Mouse (Mus musculus) midbrain, postnatal 0 days (tissue): ENCODE measurements around the gene Maml2. TPM values are rescaled to one million over a fixed set of nuclear protein-coding genes. Genes with fewer than 3 reads are reported as not detected.

Source experiments
- ATAC-seq: fragments of 200-750 bp; cut with Nextera tagmentation; 2 replicates; pipeline ENCODE4 v1.8.0; 2017; ENCODE audit warnings: moderate number of reproducible peaks, mild to moderate bottlenecking, moderate TSS enrichment, moderate library complexity; ENCODE audit not compliant: low FRiP score
- DNase-seq: peaks from one replicate; pipeline ENCODE4 v3.0.0-alpha.2; 2015; ENCODE audit warnings: low spot score
- H3K27ac ChIP-seq: fragments of 300-500 bp; sonication (generic); 2 replicates; pipeline ENCODE4 v1.5.1; 2014; ENCODE audit warnings: low read depth, mild to moderate bottlenecking, low read length, mixed read lengths
- H3K27me3 ChIP-seq: fragments of 300-500 bp; sonication (generic); 2 replicates; pipeline ENCODE4 v1.6.1; 2014; ENCODE audit warnings: low read length, control low read depth, mixed read lengths; ENCODE audit not compliant: insufficient read depth
- H3K36me3 ChIP-seq: fragments of 300-500 bp; sonication (generic); 2 replicates; pipeline ENCODE4 v1.6.1; 2014; ENCODE audit warnings: low read length, control low read depth, mixed read lengths; ENCODE audit not compliant: insufficient read depth
- H3K4me1 ChIP-seq: fragments of 300-500 bp; sonication (generic); 2 replicates; pipeline ENCODE4 v1.6.1; 2014; ENCODE audit warnings: mild to moderate bottlenecking, control low read depth, antibody characterized with exemption, low read length, mixed read lengths; ENCODE audit not compliant: insufficient read depth
- H3K4me2 ChIP-seq: fragments of 300-500 bp; sonication (generic); 2 replicates; pipeline ENCODE4 v1.6.1; 2014; ENCODE audit warnings: low read depth, mild to moderate bottlenecking, low read length, mixed read lengths; ENCODE audit not compliant: poor library complexity, severe bottlenecking
- H3K4me3 ChIP-seq: fragments of 300-500 bp; sonication (generic); 2 replicates; pipeline ENCODE4 v1.5.1; 2014; ENCODE audit warnings: low read depth, mild to moderate bottlenecking, low read length, moderate library complexity
- H3K9ac ChIP-seq: fragments of 300-500 bp; sonication (generic); replicated peaks from 2 replicates; pipeline ENCODE4 v1.6.1; 2014; ENCODE audit warnings: mild to moderate bottlenecking, low read length, moderate library complexity, mixed read lengths; ENCODE audit not compliant: poor library complexity, severe bottlenecking
- H3K9me3 ChIP-seq: fragments of 300-500 bp; sonication (generic); 2 replicates; pipeline ENCODE4 v1.6.1; 2016; ENCODE audit warnings: low read length, control low read depth
- CTCF ChIP-seq: IDR thresholded peaks from 2 replicates; pipeline ENCODE4 v1.5.1; 2016; ENCODE audit warnings: antibody characterized with exemption, mild to moderate bottlenecking
- WGBS: fragments of 180-500 bp; shearing (Covaris S2); extraction: QIAGEN DNeasy Blood & Tissue Kit; methylation state at CpG from one replicate; pipeline ENCODE4 v1.1.7; 2014; 5-methylcytosine and 5-hydroxymethylcytosine counted together
- polyA plus RNA-seq: library from polyadenylated mRNA; unstranded; fragments of >200 nt; fragmentation: Nextera tagmentation; extraction: Ambion mirVana; gene quantifications from 2 replicates; pipeline ENCODE4 v1.2.1, GENCODE M21; 2015
- total RNA-seq: library from RNA; depleted of rRNA; stranded (reverse); fragments of >200 nt; gene quantifications from 2 replicates; pipeline ENCODE4 v1.2.3, GENCODE M21; 2014

Maml2 gene
- total and polyA plus RNA-seq, 2 experiments from 2014 or later: 9.1 to 9.2 TPM

DNA sequence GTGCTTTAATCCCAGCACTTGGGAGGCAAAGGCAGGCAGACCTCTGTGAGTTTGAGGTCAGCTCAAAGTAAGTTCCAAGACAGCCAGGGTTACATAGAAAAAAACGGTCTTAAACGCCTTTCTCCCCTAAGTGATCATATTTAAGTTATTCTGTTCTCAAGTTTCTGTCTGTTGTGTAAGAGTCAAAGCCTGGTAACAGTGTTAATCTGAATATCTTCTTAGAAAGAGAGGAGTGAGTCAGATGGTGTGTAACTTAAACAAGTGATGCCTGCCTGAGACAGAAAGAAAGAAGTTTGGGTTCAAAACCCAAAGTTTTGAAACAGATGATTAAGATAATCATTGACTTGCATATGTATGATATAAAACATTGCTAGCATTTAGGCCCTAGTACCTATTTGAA lies 218.2 kb downstream of the Maml2 start:
- H3K4me1 ChIP-seq: no peaks in the 10 kb centered on the region
- H3K4me3 ChIP-seq: no peak overlapping the region
- DNase-seq (no peak), ATAC-seq (no peak)
- no peaks in the 10 kb centered on the region for H3K9me3 ChIP-seq
- no peak overlapping the region for H3K9ac ChIP-seq
- H3K27me3 ChIP-seq: no peaks in the 10 kb centered on the region
- H3K36me3 ChIP-seq: no peaks in the 10 kb centered on the region
- H3K4me2 ChIP-seq: no peak overlapping the region
- no peak overlapping the region for H3K27ac ChIP-seq
- WGBS: 73% methylated on average over 2 of the region's 2 CpGs
- no peak for TF ChIP-seq CTCF

DNA sequence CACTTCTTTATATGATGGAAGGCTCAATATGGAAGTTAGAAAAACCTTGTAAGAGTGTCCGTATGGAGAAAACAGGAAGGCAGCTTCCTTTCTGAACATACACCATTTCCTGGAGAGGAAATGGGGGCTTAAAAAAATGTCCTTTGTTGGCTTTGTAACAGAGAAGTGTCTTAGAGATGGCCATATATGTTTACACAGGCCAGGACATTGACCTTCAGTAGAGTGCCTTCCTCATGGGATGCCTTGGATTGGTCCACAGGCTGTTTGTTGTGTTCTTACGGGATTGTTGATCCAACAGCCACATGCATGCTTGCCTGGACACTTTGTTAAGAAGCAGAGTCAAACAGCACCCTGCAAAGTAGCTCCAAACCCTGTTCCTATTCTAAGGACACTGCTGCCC lies 220.3 kb downstream of the Maml2 start:
- Histone ChIP-seq H3K4me1 (no peaks in the 10 kb centered on the region), H3K36me3 (no peaks in the 10 kb centered on the region), H3K4me2 (no peak overlapping the region), H3K4me3 (no peak overlapping the region), H3K27me3 (no peaks in the 10 kb centered on the region), H3K9ac (no peak overlapping the region), H3K9me3 (no peaks in the 10 kb centered on the region), H3K27ac (no peak overlapping the region)
- TF ChIP-seq CTCF: no peak
- DNase-seq (no peak), ATAC-seq (no peak)
- 75% methylated on average over 2 of the region's 2 CpGs for WGBS

DNA sequence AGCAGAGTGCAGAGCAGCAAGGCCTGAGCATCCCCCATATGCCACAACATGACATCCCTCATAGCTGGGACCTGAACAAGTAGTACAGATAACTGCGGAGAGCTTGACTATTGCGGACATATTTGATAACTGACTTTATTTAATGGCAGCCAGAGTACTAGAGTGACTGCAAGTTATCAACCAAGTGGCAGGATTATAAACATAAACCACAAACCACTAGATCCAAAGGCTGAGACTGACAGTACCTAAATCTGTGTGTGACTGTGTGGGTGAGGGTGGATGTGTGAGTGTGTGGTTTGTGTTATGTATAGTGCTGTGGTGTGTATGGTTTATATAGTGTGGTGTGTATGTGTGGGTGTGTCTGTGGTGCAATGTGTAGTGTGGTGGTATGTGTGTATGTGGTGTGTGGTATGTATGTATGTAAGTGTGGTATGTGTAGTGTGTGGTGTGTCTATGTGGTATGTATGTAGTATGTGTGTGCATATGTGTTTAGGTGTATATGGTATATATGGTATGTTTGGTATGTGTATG lies 220.7 kb downstream of the Maml2 start:
- no peak for TF ChIP-seq CTCF
- DNase-seq (no peak), ATAC-seq (0 out of 2 replicates have a peak, but pooled peaks have one; percentile 13)
- H3K9ac ChIP-seq: no peak overlapping the region
- H3K4me3 ChIP-seq: no peak overlapping the region
- no peaks in the 10 kb centered on the region for H3K36me3 ChIP-seq
- H3K4me2 ChIP-seq: no peak overlapping the region
- H3K4me1 ChIP-seq: no peaks in the 10 kb centered on the region
- no peaks in the 10 kb centered on the region for H3K27me3 ChIP-seq
- H3K27ac ChIP-seq: no peak overlapping the region
- no peaks in the 10 kb centered on the region for H3K9me3 ChIP-seq
- WGBS: 95% methylated on average over 2 of the region's 2 CpGs

DNA sequence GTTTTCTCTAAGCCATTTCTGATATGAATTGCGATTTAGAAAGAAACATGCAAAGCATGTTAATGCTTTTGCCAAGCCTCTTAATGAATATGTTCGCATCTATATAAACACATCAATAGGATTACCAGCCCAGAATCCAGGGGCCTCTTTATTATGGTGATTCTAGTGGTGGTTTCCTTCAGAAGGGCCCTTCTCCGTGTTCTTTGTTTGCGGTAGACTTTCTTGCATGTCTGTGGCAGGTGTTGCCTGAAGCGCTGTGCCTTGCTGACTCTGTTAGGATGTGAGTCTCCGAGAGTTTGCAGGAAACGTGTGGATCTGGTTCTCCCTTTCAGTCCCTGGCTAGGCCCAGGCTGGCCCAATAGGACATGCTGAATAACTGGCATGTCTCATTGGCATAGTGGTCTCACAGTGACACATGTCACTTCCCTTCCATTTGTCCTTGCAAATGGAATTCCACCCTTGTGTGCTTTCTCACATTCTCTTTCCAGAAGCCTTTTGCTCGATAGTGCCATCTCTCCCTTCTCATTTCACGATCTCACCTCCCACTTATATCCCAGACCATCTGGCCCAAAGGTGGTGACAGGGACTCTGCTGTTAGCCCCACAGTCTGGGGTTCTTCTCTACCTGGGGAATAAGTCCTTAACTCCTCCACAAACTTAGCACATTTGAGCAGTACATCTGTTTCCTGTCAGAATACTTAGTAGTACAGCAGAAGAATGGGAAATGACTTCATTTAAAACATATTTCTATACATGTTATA lies 224.5 kb downstream of the Maml2 start:
- Histone ChIP-seq H3K36me3 (no peaks in the 10 kb centered on the region), H3K27me3 (no peaks in the 10 kb centered on the region), H3K9me3 (no peaks in the 10 kb centered on the region), H3K27ac (no peak overlapping the region), H3K4me2 (no peak overlapping the region), H3K9ac (no peak overlapping the region), H3K4me1 (no peaks in the 10 kb centered on the region), H3K4me3 (no peak overlapping the region)
- WGBS: 50% methylated on average over 9 of the region's 9 CpGs
- no peak for TF ChIP-seq CTCF
- ATAC-seq: no peak
- no peak for DNase-seq

DNA sequence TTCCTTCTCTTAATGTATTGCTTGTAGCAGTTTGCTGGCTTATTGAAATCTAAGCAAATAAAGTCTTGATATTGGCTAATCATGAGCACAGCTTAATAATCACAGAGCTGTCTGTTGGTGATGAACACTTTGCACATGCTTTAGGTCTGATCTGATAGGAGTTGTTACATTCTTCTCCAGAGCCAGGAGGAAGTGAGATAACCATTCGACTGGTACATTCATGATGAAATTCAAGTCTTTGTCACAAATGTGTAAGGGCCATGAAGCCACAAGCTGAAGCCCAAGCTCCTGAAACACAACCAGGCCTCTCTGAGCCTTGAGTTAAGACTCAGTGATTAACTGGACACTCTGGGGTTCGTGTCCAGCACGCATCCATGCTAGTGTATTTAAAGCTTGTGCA lies 225.3 kb downstream of the Maml2 start:
- DNase-seq (no peak), ATAC-seq (no peak)
- Histone ChIP-seq H3K4me3 (no peak overlapping the region), H3K9me3 (no peaks in the 10 kb centered on the region), H3K9ac (no peak overlapping the region), H3K27ac (no peak overlapping the region), H3K36me3 (no peaks in the 10 kb centered on the region), H3K4me1 (no peaks in the 10 kb centered on the region), H3K4me2 (no peak overlapping the region), H3K27me3 (no peaks in the 10 kb centered on the region)
- TF ChIP-seq CTCF: no peak
- WGBS: 90% methylated on average over 3 of the region's 3 CpGs

DNA sequence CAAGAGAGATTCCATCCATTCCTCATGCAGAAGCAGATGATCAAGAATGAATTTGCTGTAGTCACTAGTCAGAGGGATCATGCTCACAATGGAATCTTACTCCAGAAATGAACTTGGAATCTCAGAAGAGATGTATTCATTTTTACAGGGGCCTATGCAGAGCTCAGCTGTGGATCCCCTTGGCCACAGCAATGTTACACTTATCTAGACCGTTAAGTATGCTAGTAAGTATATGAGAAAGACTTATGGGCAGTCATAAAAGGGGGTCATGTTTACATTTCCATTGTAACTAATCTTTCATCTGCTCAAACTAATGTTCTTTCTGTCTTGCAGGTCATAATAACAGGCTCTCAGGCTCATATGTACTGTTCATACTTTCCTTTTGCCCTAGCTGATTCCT lies 227.3 kb downstream of the Maml2 start:
- no peak for ATAC-seq
- no peak overlapping the region for H3K9ac ChIP-seq
- no peak overlapping the region for H3K27ac ChIP-seq
- 93% methylated on average over 1 of the region's 1 CpGs for WGBS
- H3K9me3 ChIP-seq: no peaks in the 10 kb centered on the region
- H3K4me3 ChIP-seq: no peak overlapping the region
- H3K4me2 ChIP-seq: no peak overlapping the region
- no peaks in the 10 kb centered on the region for H3K36me3 ChIP-seq
- no peaks in the 10 kb centered on the region for H3K4me1 ChIP-seq
- DNase-seq: no peak
- H3K27me3 ChIP-seq: no peaks in the 10 kb centered on the region
- TF ChIP-seq CTCF: no peak
